Mouse (Mus musculus) hindbrain, embryonic 15.5 days (tissue): Measurements from ENCODE around the gene Nt5dc3. TPM values are rescaled to one million over a fixed set of nuclear protein-coding genes. Genes with fewer than 3 reads are reported as not detected.
A peak's percentile ranks its signal among the peaks of the same experiment; 100 is the strongest.

Source experiments
- ATAC-seq: fragments of 200-750 bp; cut with Nextera tagmentation; 2 replicates; pipeline ENCODE4 v1.8.0; 2017; ENCODE audit warnings: low read depth, moderate number of reproducible peaks, moderate TSS enrichment; ENCODE audit not compliant: low FRiP score
- H3K27ac ChIP-seq: fragments of 300-500 bp; sonication (generic); replicated peaks from 2 replicates; pipeline ENCODE4 v1.5.1; 2015; ENCODE audit warnings: mild to moderate bottlenecking, inconsistent platforms
- H3K27me3 ChIP-seq: fragments of 300-500 bp; sonication (generic); 2 replicates; pipeline ENCODE4 v1.6.1; 2015; ENCODE audit warnings: control low read depth, inconsistent platforms
- H3K36me3 ChIP-seq: fragments of 300-500 bp; sonication (generic); 2 replicates; pipeline ENCODE4 v1.6.1; 2015; ENCODE audit warnings: control low read depth, inconsistent platforms
- H3K4me1 ChIP-seq: fragments of 300-500 bp; sonication (generic); replicated peaks from 2 replicates; pipeline ENCODE4 v1.6.1; 2015; ENCODE audit warnings: control low read depth, inconsistent platforms
- H3K4me2 ChIP-seq: fragments of 300-500 bp; sonication (generic); 2 replicates; pipeline ENCODE4 v1.6.1; 2015; ENCODE audit warnings: moderate library complexity, mild to moderate bottlenecking, inconsistent platforms
- H3K4me3 ChIP-seq: fragments of 300-500 bp; sonication (generic); 2 replicates; pipeline ENCODE4 v1.5.1; 2015; ENCODE audit warnings: mild to moderate bottlenecking, inconsistent platforms
- H3K9ac ChIP-seq: fragments of 300-500 bp; sonication (generic); 2 replicates; pipeline ENCODE4 v1.6.1; 2015; ENCODE audit warnings: inconsistent platforms
- H3K9me3 ChIP-seq: fragments of 300-500 bp; sonication (generic); 2 replicates; pipeline ENCODE4 v1.6.1; 2016; ENCODE audit warnings: control low read depth, inconsistent platforms
- WGBS: fragments of 180-500 bp; shearing (Covaris S2); methylation state at CpG from one replicate; pipeline ENCODE4 v1.1.7; 2015; 5-methylcytosine and 5-hydroxymethylcytosine counted together
- polyA plus RNA-seq: library from polyadenylated mRNA; unstranded; fragments of >200 nt; fragmentation: Nextera tagmentation; extraction: Ambion mirVana; gene quantifications from 2 replicates; pipeline ENCODE4 v1.2.1, GENCODE M21; 2015

The Nt5dc3 gene
- polyA plus RNA-seq, 1 experiment from 2014 or later: 10.8 TPM

DNA sequence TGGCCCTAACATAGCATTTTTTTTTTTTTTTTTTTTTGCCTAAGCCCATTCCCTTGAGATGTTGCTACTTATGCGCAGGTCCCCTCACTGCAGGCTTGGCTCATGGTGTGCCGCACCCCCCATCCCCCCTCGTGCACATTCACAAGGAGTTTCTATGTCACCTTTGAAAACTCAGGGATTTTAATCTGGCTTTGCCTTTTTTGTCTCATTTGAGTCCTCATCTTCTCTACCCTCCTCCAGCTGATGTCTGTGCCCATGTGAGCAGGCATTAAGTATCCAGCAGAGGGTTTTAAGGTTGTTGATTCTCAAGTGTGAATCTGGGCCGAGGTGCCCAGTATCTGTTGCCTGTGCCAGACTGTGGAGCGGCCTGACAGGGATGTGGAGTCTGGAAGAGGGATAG, 2.8 kb downstream of the Nt5dc3 start:
- Histone ChIP-seq H3K4me1 (peaks cover 48% of the 10 kb centered on the region), H3K4me3 (0 out of 2 replicates have a peak overlapping the region, but pooled peaks have one; percentile 2), H3K27ac (no peak overlapping the region), H3K27me3 (no peaks in the 10 kb centered on the region), H3K36me3 (no peaks in the 10 kb centered on the region), H3K9ac (no peak overlapping the region), H3K9me3 (no peaks in the 10 kb centered on the region), H3K4me2 (peak overlapping the region; percentile 23)
- 42% methylated on average over 5 of the region's 5 CpGs for WGBS
- ATAC-seq: no peak

DNA sequence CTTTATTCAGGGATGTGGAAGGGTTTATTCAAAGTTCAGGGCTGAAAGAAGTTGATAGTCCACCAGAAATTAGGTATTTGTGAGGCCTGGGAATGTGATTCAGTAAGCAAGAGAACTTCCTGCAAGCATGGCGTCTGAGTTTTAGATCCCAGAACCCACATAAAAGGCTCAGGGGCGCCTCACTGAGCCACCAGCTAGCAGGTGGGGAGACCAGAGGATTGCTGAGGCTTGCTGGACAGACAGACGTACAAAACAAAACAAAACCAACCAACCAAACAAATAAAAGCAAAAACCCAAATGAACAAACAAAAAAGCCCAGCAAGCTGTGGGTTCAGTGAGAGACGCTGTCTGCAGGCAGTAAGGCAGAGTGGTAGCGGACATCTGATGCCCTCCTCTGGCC, 3.9 kb downstream of the Nt5dc3 start:
- Histone ChIP-seq H3K27me3 (no peaks in the 10 kb centered on the region), H3K9me3 (no peaks in the 10 kb centered on the region), H3K4me3 (no peak overlapping the region), H3K4me2 (no peak overlapping the region), H3K9ac (no peak overlapping the region), H3K36me3 (no peaks in the 10 kb centered on the region), H3K4me1 (peaks cover 47% of the 10 kb centered on the region), H3K27ac (no peak overlapping the region)
- WGBS: 66% methylated on average over 5 of the region's 5 CpGs
- ATAC-seq: no peak

DNA sequence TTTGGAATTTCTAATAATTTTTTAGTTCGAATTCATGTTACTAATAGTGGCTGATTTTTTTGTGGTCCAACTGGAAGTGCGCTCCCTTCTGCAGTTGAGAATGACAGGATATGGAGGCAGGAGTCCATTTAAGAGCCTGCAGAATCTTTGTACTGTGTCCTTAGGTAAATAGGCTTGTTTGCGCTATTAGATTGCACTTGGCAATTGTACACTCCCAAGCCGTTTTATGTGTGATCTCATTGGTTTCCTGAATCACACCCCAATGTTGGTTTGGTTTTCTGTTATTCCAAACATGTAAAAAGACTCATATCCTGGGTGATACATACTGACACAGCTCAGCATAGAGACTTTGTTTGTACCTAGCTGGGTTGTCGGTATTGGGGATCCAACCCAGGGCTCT, 4.8 kb downstream of the Nt5dc3 start:
- Histone ChIP-seq H3K9ac (no peak overlapping the region), H3K36me3 (no peaks in the 10 kb centered on the region), H3K27me3 (no peaks in the 10 kb centered on the region), H3K27ac (no peak overlapping the region), H3K9me3 (no peaks in the 10 kb centered on the region), H3K4me2 (no peak overlapping the region), H3K4me3 (no peak overlapping the region), H3K4me1 (peaks cover 44% of the 10 kb centered on the region)
- no peak for ATAC-seq
- 87% methylated on average over 5 of the region's 5 CpGs for WGBS

DNA sequence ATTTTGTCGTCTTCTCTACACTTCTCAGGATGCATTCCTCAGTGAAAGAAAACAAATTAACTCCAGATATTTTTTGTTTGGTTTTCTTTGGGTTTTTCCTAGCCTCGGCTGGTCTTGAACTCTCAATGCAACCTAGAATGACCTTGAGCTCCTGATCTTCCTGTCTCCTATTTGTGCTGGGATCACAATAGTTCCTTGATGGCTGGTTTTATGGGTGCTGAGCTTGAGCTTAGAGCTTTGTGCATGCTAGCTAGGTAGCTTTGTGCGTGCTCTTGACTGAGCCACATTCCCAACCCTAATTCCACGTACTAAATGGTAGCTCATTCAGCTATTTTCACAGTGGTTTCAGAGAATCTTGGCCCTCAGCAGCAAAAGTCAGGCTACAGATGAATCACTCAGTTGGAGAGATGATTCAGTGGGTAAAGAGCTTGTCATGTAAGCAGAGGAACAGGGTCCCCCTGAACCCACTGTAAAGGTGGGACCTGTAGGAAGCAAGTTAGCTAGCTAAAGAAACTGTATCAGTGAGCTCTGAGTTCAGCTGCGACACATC, 5.4 kb downstream of the Nt5dc3 start:
- Histone ChIP-seq H3K4me1 (peaks cover 49% of the 10 kb centered on the region), H3K9ac (no peak overlapping the region), H3K27me3 (no peaks in the 10 kb centered on the region), H3K27ac (no peak overlapping the region), H3K36me3 (no peaks in the 10 kb centered on the region), H3K4me3 (no peak overlapping the region), H3K9me3 (no peaks in the 10 kb centered on the region), H3K4me2 (no peak overlapping the region)
- WGBS: 90% methylated on average over 5 of the region's 5 CpGs
- ATAC-seq: no peak

DNA sequence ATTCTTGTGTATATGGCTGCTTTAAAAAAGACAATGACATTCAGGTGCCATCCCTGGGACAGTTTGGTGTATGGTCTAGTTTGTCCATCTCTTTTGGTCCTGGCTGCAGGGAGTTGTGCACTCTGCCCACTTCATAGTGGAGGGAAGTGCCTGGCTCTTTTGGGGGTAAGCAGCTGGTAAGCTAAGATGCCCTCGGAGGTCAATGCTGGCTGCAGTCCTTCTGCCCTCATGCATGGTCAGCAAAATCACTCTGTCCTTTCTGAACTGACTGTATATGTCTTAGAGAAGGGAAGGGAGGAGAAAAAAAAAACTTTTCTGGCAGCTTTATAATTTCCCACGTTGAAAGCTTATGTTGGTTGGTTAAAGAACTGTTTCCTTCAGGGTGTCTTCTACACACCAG, 6.6 kb downstream of the Nt5dc3 start:
- no peak overlapping the region for H3K4me2 ChIP-seq
- 89% methylated on average over 2 of the region's 2 CpGs for WGBS
- ATAC-seq: no peak

DNA sequence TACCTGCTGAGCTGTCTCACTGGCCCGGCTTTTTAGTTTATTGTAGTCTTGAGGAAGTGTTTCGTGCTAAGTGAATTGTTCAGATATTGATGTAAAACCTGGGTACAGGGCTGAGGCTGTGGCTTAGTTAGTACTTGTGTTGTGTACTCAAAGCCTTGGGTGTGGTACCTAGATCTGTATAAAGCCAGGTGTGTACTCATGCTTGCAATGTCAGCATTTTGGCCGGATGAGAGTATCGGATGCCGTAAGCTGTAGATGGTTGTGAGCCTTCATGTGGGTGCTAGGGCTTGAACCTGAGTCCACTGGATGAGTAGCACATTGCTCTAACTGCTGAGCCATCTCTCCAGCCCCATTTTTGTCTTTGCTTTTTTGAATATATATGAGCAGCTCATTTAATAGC, 7.3 kb downstream of the Nt5dc3 start:
- no peak overlapping the region for H3K4me2 ChIP-seq
- no peaks in the 10 kb centered on the region for H3K9me3 ChIP-seq
- no peaks in the 10 kb centered on the region for H3K36me3 ChIP-seq
- WGBS: 97% methylated on average over 5 of the region's 5 CpGs
- H3K27ac ChIP-seq: no peak overlapping the region
- no peak for ATAC-seq
- H3K9ac ChIP-seq: no peak overlapping the region
- H3K27me3 ChIP-seq: no peaks in the 10 kb centered on the region
- H3K4me3 ChIP-seq: no peak overlapping the region
- H3K4me1 ChIP-seq: peaks cover 36% of the 10 kb centered on the region

More for the DNA sequence above, 6.6 kb downstream of the Nt5dc3 start:
- Histone ChIP-seq H3K27ac (no peak overlapping the region), H3K4me3 (no peak overlapping the region), H3K9me3 (no peaks in the 10 kb centered on the region), H3K9ac (no peak overlapping the region), H3K4me1 (peaks cover 43% of the 10 kb centered on the region), H3K27me3 (no peaks in the 10 kb centered on the region), H3K36me3 (no peaks in the 10 kb centered on the region)

DNA sequence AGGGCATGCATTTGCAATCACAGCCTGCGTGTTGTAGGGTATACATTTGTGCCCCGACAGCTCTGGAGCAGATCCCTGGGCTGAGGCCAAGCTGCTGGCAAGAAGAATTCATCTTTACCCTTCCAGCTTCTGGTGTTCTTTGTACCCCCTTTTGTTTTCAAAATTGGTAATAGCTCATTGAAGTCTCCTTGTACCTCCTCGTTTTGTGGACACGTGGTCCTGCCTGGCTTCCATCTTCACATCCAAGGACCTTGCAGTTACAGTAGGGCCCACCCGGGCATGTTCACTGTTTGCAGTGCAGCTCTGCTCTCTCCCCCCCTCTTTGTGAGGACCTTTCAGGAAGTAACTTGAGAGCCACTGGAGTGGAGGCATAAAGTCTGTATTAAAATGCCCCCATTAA, 9.4 kb downstream of the Nt5dc3 start:
- H3K27me3 ChIP-seq: no peaks in the 10 kb centered on the region
- H3K9me3 ChIP-seq: no peaks in the 10 kb centered on the region
- H3K36me3 ChIP-seq: no peaks in the 10 kb centered on the region
- peaks cover 19% of the 10 kb centered on the region for H3K4me1 ChIP-seq
- no peak for ATAC-seq
- 45% methylated on average over 5 of the region's 5 CpGs for WGBS
- H3K9ac ChIP-seq: no peak overlapping the region
- no peak overlapping the region for H3K27ac ChIP-seq
- H3K4me2 ChIP-seq: no peak overlapping the region
- H3K4me3 ChIP-seq: no peak overlapping the region

DNA sequence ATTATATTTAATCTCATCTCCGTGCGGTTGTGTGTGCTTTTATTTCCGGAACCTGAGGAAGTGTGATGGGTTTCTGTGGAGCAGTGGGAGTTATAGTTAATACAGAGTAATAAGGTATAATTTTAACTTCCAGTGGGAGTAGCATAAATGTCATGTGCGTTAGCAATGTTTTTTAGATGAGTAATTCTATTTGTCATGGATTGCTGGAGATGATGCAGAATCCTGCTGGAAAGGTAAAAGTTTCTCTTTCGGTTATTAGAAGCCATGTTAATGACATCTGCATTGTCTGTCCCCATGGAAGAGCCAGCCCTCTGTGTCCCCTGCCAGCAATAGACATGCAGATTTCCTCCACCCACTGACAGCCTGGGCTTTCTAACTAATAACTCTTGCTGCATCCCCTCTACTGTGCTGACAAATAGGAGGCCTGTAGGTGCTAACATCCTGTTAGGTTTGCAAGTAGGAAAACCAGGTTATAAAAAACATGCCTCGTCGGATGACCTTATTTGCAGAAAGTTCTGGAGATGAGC, 10.4 kb downstream of the Nt5dc3 start:
- peaks cover 17% of the 10 kb centered on the region for H3K4me1 ChIP-seq
- WGBS: 61% methylated on average over 7 of the region's 7 CpGs
- H3K4me2 ChIP-seq: no peak overlapping the region
- H3K4me3 ChIP-seq: no peak overlapping the region
- no peaks in the 10 kb centered on the region for H3K36me3 ChIP-seq
- H3K9ac ChIP-seq: no peak overlapping the region
- no peak overlapping the region for H3K27ac ChIP-seq
- no peaks in the 10 kb centered on the region for H3K27me3 ChIP-seq
- ATAC-seq: no peak
- H3K9me3 ChIP-seq: no peaks in the 10 kb centered on the region

DNA sequence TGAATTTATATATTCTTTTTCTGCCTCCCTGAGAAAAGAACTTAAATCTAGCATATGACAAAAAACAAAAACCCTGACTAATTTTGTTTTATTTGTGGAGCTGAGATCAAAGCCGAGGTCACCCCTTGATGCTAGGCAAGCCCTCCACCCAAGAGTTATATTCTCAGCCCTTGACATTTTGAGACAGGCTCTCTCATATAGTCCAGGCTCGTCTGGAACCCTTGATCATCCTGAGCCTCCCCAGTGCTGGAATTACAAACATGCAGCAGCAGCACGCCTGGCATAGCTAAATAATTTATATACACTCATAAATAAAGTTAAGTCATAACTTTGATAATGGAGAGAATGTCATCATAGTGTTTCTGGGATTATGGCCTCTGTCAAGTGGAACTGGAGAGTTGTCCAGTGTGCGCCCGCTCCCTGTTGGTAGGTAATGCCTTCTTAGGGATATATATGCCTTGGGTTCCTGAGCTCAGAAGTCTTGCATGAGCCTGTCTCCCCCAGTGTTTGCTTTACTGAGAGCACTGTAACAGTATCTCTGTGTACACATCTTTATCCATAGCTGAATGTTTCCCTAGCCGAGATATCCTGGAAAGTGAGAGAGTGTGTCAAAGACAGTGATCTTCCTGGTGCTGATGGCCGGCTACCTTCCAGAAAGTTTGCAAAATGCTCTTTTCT, 12.8 kb downstream of the Nt5dc3 start:
- Histone ChIP-seq H3K9me3 (no peaks in the 10 kb centered on the region), H3K27me3 (no peaks in the 10 kb centered on the region), H3K4me3 (no peak overlapping the region), H3K36me3 (no peaks in the 10 kb centered on the region), H3K4me2 (no peak overlapping the region), H3K27ac (no peak overlapping the region), H3K9ac (no peak overlapping the region), H3K4me1 (peaks cover 17% of the 10 kb centered on the region)
- no peak for ATAC-seq
- WGBS: 82% methylated on average over 7 of the region's 7 CpGs

DNA sequence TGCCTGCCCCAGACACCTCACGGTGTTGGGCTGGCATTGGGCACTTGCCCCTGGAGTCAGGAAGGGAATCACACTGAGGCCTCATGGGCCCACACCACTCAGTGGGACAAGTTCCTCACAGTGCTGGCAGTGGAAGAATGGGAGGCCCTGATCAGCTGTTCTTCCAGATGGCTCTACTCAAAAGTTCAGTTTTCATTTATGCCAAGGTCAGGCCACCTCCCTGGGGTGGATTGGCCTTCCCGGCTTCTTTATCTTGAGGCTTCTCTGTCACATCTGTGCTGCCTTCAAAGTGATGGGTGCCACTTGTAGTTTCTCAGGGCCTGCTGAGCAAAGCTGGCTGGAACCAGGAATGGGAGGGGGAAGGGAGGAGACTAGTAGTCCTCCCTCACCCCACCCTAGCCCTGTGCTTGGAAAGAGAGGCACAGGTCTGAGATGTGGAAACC, 14.7 kb downstream of the Nt5dc3 start:
- Histone ChIP-seq H3K9me3 (no peaks in the 10 kb centered on the region), H3K27ac (no peak overlapping the region), H3K4me1 (peaks cover 11% of the 10 kb centered on the region), H3K4me2 (no peak overlapping the region), H3K9ac (no peak overlapping the region), H3K4me3 (no peak overlapping the region), H3K36me3 (no peaks in the 10 kb centered on the region), H3K27me3 (no peaks in the 10 kb centered on the region)
- 52% methylated on average over 2 of the region's 2 CpGs for WGBS
- 0 out of 2 replicates have a peak, but pooled peaks have one; percentile 54 for ATAC-seq

DNA sequence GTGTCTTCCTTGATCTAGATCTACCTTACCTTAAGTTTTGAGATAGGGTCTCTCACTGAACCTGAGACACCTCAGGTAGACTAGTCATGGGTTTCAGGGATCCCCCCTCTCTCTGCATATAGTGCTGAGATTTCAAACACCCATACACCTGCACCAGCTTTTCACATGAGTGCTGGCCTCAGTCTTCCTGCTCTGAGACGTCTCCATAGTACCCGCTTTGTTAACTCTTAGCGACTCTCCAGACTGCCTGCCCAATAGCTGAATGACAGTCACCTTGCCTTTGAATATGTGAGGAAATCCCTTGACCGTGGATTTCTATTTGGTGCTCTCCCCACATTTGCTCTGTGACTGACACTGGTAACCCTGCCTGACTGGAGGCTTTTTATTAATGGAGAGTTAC, 15.4 kb downstream of the Nt5dc3 start:
- WGBS: 89% methylated on average over 4 of the region's 4 CpGs
- Histone ChIP-seq H3K9me3 (no peaks in the 10 kb centered on the region), H3K4me2 (no peak overlapping the region), H3K27ac (no peak overlapping the region), H3K4me1 (peaks cover 6% of the 10 kb centered on the region; the same call in 1 of the 2 replicates), H3K36me3 (no peaks in the 10 kb centered on the region), H3K9ac (no peak overlapping the region), H3K4me3 (no peak overlapping the region), H3K27me3 (no peaks in the 10 kb centered on the region)
- no peak for ATAC-seq

DNA sequence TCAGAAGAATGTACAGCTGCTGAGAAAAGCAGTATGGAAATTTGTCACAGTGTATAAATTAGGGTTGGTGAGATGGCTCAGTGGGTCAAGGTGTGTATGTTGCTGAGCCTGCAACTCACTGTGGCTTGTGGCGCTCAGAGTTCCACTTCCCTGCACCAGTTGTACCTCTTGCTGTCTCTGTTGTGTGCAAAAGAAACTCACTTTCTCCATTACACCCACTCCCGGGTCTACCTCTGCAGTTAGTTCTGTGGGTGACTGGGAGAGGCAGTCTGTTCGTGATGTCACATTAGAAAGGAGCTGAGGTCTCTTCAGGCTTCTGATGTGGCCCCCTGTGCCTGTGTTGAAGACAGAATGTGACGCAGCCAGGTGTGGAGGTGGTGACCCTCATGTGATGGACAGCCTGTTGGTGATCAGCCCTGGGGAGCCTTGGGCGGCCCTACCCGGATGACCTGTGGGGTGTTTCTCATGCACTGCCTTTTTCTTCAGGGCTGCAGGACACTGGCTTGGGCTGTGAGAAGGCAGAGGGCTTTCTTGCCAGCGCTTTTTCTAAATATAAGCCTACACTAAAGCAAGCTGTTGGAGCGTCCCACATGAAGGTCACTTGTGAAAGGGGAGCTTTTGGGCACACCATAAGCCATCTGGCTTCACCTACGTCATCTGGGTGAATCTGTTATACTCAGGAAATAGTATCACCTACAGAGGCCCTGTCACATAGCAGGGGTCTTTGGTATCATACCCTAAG, 16.2 kb downstream of the Nt5dc3 start:
- Histone ChIP-seq H3K9ac (no peak overlapping the region), H3K4me1 (no peaks in the 10 kb centered on the region), H3K27me3 (no peaks in the 10 kb centered on the region), H3K9me3 (no peaks in the 10 kb centered on the region), H3K4me2 (no peak overlapping the region), H3K27ac (no peak overlapping the region), H3K36me3 (no peaks in the 10 kb centered on the region), H3K4me3 (no peak overlapping the region)
- WGBS: 90% methylated on average over 9 of the region's 9 CpGs
- ATAC-seq: no peak
